Mouse (Mus musculus): Measurements from ENCODE around the gene Sh3pxd2a. TPM values are rescaled to one million over a fixed set of nuclear protein-coding genes. Genes with fewer than 3 reads are reported as not detected.
A peak's percentile ranks its signal among the peaks of the same experiment; 100 is the strongest.

Gene Sh3pxd2a
- polyA plus RNA-seq, 1 experiment from 2014 or later, result 0.82 TPM

DNA sequence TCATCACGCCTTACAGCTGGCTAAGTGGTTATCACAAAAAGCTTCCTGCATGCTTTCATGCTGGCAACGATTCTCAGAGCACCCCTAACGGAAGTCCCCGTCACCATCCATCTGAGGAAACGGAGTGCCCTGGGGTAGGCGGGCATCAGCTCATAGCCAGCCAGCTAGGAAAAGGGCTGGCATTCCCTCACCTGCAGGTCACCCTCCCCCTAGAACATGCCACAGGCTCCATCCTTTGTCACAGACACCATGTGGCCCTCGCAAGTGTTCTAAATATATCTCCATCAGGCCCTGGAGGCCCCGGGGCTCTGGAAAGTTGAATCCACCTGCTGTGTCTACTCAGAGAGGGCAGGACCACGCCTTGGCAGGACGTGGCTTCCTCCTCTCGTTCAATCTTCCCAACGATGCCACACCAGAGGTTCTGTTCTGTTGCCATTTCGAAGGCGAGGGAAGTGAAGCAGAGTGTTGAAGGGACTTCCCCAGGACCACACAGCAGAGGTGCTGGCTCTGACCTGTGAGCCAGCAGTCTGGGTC is 15.5 kb downstream of the Sh3pxd2a start:
- ATAC-seq, result no peak
- Histone ChIP-seq H3K9me3 (ENCODE audit: low read length) (no peaks in the 10 kb centered on the region), H3K4me3 (ENCODE audit: low read depth, low read length) (no peak overlapping the region), H3K9ac (replicated peaks) (peak overlapping the region; percentile 18; the same call in 1 of the 2 replicates), H3K36me3 (replicated peaks; ENCODE audit: insufficient read depth, low read length) (no peaks in the 10 kb centered on the region), H3K27me3 (ENCODE audit: insufficient read depth, low read length) (no peaks in the 10 kb centered on the region), H3K27ac (ENCODE audit: low read depth) (peak overlapping the region; percentile 83), H3K4me2 (ENCODE audit: low read depth, low read length) (no peak overlapping the region), H3K4me1 (ENCODE audit: insufficient read depth) (peaks cover 73% of the 10 kb centered on the region)
- WGBS (ENCODE audit: insufficient replicate concordance), result 31% methylated on average over 14 of the region's 14 CpGs
- DNase-seq, result no peak
- no peak for TF ChIP-seq EP300 (IDR thresholded peaks at IDR 0.05; ENCODE audit: low read depth)
- no peak for TF ChIP-seq CTCF (IDR thresholded peaks at IDR 0.05; ENCODE audit: low read depth)

DNA sequence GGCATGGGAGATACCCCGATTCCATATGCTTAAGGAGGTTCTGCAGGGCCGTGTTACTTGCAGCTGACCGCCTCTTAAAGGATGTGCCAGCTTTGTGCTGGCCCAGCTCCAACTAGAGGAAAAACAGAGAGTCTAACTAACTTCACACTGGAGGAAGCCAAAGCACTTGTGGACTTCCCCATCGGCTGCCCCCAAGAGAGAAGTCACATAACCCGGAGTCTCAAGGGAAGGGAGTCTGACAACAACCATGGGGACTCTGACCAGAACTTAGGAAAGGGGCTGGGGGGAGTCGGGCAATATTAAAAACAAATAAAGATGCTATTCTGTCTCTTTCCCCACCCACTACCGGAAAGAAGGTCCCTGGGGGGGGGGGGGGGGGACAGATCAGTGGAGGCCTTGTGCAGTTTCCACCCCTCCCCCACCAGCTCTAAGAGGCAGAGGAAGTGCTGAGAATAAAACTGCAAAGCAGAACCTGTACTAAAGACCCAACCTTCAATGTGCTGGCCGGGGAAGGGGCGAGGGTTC is 17.3 kb downstream of the Sh3pxd2a start:
- WGBS (ENCODE audit: insufficient replicate concordance), result 15% methylated on average over 9 of the region's 9 CpGs
- no peaks in the 10 kb centered on the region for H3K9me3 ChIP-seq (ENCODE audit: low read length)
- H3K27me3 ChIP-seq (ENCODE audit: insufficient read depth, low read length), result no peaks in the 10 kb centered on the region
- H3K27ac ChIP-seq (ENCODE audit: low read depth), result peak overlapping the region; percentile 83
- DNase-seq, result peak; percentile 68
- no peak for TF ChIP-seq CTCF (IDR thresholded peaks at IDR 0.05; ENCODE audit: low read depth)
- TF ChIP-seq EP300 (IDR thresholded peaks at IDR 0.05; ENCODE audit: low read depth), result no peak
- H3K4me3 ChIP-seq (ENCODE audit: low read depth, low read length), result no peak overlapping the region
- H3K4me1 ChIP-seq (ENCODE audit: insufficient read depth), result peaks cover 73% of the 10 kb centered on the region
- H3K9ac ChIP-seq (replicated peaks), result no peak overlapping the region
- H3K4me2 ChIP-seq (ENCODE audit: low read depth, low read length), result peak overlapping the region; percentile 43
- no peaks in the 10 kb centered on the region for H3K36me3 ChIP-seq (replicated peaks; ENCODE audit: insufficient read depth, low read length)
- no peak for ATAC-seq

DNA sequence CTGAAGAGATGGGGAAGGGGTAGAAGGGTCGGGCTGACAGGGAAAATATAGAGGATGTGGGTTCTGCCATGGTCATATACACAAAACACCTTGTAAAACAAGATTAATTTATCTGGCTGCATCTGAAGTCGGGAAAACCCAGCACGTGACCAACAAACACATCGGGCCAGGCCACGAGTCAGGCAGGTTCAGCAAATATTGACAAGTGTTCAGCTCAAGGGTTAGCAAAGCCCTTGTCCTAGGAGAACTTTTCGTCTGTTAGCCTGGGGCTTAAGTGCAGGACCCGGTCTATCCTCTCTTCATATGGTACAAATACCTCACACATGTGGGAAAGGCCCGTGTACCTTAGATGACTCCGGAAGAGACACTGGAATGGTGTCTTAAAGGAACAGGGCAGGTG is 18.1 kb downstream of the Sh3pxd2a start:
- Histone ChIP-seq H3K27me3 (ENCODE audit: insufficient read depth, low read length) (no peaks in the 10 kb centered on the region), H3K27ac (ENCODE audit: low read depth) (peak overlapping the region; percentile 83), H3K4me3 (ENCODE audit: low read depth, low read length) (no peak overlapping the region), H3K9me3 (ENCODE audit: low read length) (no peaks in the 10 kb centered on the region), H3K4me1 (ENCODE audit: insufficient read depth) (peaks cover 71% of the 10 kb centered on the region), H3K36me3 (replicated peaks; ENCODE audit: insufficient read depth, low read length) (no peaks in the 10 kb centered on the region), H3K9ac (replicated peaks) (peak overlapping the region; percentile 39; the same call in 1 of the 2 replicates), H3K4me2 (ENCODE audit: low read depth, low read length) (peak overlapping the region; percentile 43)
- ATAC-seq, result peak; percentile 28; the same call in 1 of the 2 replicates
- DNase-seq, result no peak
- no peak for TF ChIP-seq CTCF (IDR thresholded peaks at IDR 0.05; ENCODE audit: low read depth)
- TF ChIP-seq EP300 (IDR thresholded peaks at IDR 0.05; ENCODE audit: low read depth), result 0 out of 2 replicates have a peak, but pooled peaks have one; percentile 17
- 41% methylated on average over 9 of the region's 9 CpGs for WGBS (ENCODE audit: insufficient replicate concordance)

- H3K27ac ChIP-seq (ENCODE audit: low read depth), result peak overlapping the region; percentile 83
- H3K9ac ChIP-seq (replicated peaks), result no peak overlapping the region
- 60% methylated on average over 6 of the region's 6 CpGs for WGBS (ENCODE audit: insufficient replicate concordance)
- H3K4me1 ChIP-seq (ENCODE audit: insufficient read depth), result peaks cover 67% of the 10 kb centered on the region
- ATAC-seq (no peak), DNase-seq (no peak)
- H3K4me2 ChIP-seq (ENCODE audit: low read depth, low read length), result no peak overlapping the region; the same call in 1 of the 2 replicates
- TF ChIP-seq CTCF (IDR thresholded peaks at IDR 0.05; ENCODE audit: low read depth) (no peak), EP300 (IDR thresholded peaks at IDR 0.05; ENCODE audit: low read depth) (no peak)
- no peaks in the 10 kb centered on the region for H3K36me3 ChIP-seq (replicated peaks; ENCODE audit: insufficient read depth, low read length)
- no peak overlapping the region for H3K4me3 ChIP-seq (ENCODE audit: low read depth, low read length)
- H3K9me3 ChIP-seq (ENCODE audit: low read length), result no peaks in the 10 kb centered on the region
- no peaks in the 10 kb centered on the region for H3K27me3 ChIP-seq (ENCODE audit: insufficient read depth, low read length)
Measured at GRCm38 (mm10) chr19:47445726-47446125, 18.5 kb downstream of the Sh3pxd2a start.

GRCm38 (mm10) chr19:47444488-47444887 is 19.7 kb downstream of the Sh3pxd2a start:
- ATAC-seq (no peak), DNase-seq (no peak)
- Histone ChIP-seq H3K36me3 (replicated peaks; ENCODE audit: insufficient read depth, low read length) (no peaks in the 10 kb centered on the region), H3K27me3 (ENCODE audit: insufficient read depth, low read length) (no peaks in the 10 kb centered on the region), H3K27ac (ENCODE audit: low read depth) (no peak overlapping the region), H3K9ac (replicated peaks) (no peak overlapping the region), H3K4me1 (ENCODE audit: insufficient read depth) (peaks cover 64% of the 10 kb centered on the region), H3K4me2 (ENCODE audit: low read depth, low read length) (no peak overlapping the region), H3K4me3 (ENCODE audit: low read depth, low read length) (no peak overlapping the region), H3K9me3 (ENCODE audit: low read length) (no peaks in the 10 kb centered on the region)
- TF ChIP-seq EP300 (IDR thresholded peaks at IDR 0.05; ENCODE audit: low read depth) (no peak), CTCF (IDR thresholded peaks at IDR 0.05; ENCODE audit: low read depth) (no peak)
- WGBS (ENCODE audit: insufficient replicate concordance), result 58% methylated on average over 12 of the region's 12 CpGs

- Histone ChIP-seq H3K9ac (replicated peaks) (no peak overlapping the region), H3K27me3 (ENCODE audit: insufficient read depth, low read length) (no peaks in the 10 kb centered on the region), H3K36me3 (replicated peaks; ENCODE audit: insufficient read depth, low read length) (no peaks in the 10 kb centered on the region), H3K4me3 (ENCODE audit: low read depth, low read length) (no peak overlapping the region), H3K4me1 (ENCODE audit: insufficient read depth) (peaks cover 44% of the 10 kb centered on the region), H3K9me3 (ENCODE audit: low read length) (no peaks in the 10 kb centered on the region), H3K4me2 (ENCODE audit: low read depth, low read length) (no peak overlapping the region), H3K27ac (ENCODE audit: low read depth) (no peak overlapping the region)
- no peak for TF ChIP-seq EP300 (IDR thresholded peaks at IDR 0.05; ENCODE audit: low read depth)
- TF ChIP-seq CTCF (IDR thresholded peaks at IDR 0.05; ENCODE audit: low read depth), result no peak
- ATAC-seq, result no peak
- no peak for DNase-seq
- WGBS (ENCODE audit: insufficient replicate concordance), result 87% methylated on average over 6 of the region's 6 CpGs
Measured at GRCm38 (mm10) chr19:47442294-47442627, 21.9 kb downstream of the Sh3pxd2a start.

Measured in liver, postnatal 0 days (tissue).